Mouse (Mus musculus): Measurements from ENCODE around the gene Myo18a. TPM values are rescaled to one million over a fixed set of nuclear protein-coding genes. Genes with fewer than 3 reads are reported as not detected.

The Myo18a gene
- total RNA-seq, 2 experiments from 2014 or later = 256 to 280 TPM

DNA sequence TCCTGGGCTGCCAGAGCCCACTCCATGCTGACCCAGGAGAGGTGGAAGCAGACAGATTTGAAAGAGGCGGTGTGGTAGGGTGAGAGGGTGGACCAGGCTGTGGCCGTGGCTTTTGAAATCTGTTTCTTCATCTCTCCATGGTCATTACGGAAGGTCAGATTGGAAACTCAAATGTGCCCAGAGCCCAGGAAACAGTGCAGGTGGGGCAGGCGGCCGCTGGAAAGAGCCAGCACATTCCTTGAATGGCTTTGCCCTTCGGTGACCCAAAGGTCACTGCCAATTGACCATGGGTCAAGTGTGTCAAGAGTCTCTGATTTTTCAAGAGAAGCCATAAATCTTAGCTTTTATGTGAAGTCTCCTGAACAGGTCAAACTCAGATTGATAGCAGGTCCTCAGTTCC, 150.5 kb downstream of the Myo18a start:
- intact Hi-C loops (cut with DNase I) = no loop called here
- DNase-seq = no peak

DNA sequence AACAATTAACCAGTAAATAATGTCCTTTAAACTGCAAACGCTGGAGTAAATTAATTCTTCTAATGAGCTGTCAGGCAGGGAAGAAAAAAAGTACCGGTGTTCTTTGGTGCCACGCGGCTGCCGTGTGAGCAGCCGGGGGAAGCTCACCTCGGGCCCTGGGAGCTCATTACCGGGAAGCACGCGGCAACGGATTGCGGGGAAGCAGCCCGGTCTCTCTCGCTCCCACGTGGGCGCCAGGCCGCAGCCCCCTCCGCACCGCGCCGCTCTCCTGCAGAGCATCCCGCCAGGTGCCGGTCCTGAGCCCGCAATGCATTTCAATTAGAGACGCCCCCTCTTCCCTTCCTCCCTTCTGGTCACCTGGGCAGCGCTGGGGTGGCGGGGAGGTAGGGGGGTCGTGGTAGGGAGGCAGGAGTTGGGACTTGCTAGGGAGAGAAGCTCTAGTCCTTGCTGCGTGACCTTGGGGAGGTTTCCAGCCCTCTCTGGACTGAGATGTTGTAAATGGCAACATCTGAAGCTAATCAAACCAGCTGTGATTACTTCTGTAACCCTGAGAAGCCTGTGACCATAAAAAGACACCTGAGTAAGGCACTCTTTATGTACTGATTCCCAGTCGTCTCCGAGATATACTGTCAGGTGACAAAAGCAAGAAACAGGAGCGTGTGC, 151.7 kb downstream of the Myo18a start:
- no peak for DNase-seq
- intact Hi-C loops (cut with DNase I) = no loop called here

Other genes starting within 250 kb of the Myo18a start
- gene Abhd15, start 248.1 kb upstream of the Myo18a start, total RNA-seq (2021) = 1 to 10 TPM; 2.3 to 3.1 TPM
- 1 to 10 TPM; 8.3 to 8.7 TPM for gene Trp53i13, start 247.3 kb upstream of the Myo18a start, total RNA-seq (2021)
- gene Gm10392, start 244.0 kb upstream of the Myo18a start, total RNA-seq (2021) = not detected
- 10 to 100 TPM; 54.4 to 56.0 TPM for gene Taok1, start 155.4 kb upstream of the Myo18a start, total RNA-seq (2021)
- 10 to 100 TPM; 46.8 to 48.3 TPM for gene Nufip2, start 77.1 kb upstream of the Myo18a start, total RNA-seq (2021)
- gene Cryba1, start 38.0 kb upstream of the Myo18a start, total RNA-seq (2021) = not detected
- not detected for gene Gm10277, start 24.5 kb downstream of the Myo18a start, total RNA-seq (2021)
- gene Pipox, start 130.8 kb downstream of the Myo18a start, total RNA-seq (2021) = under 1 TPM; 0.53 to 0.89 TPM
- under 1 TPM; 0.16 to 0.44 TPM for gene Sez6, start 167.6 kb downstream of the Myo18a start, total RNA-seq (2021)
- gene Phf12, start 219.5 kb downstream of the Myo18a start, total RNA-seq (2021) = 10 to 100 TPM; 23.2 to 31.5 TPM